Mouse (Mus musculus) left cerebral cortex, adult 6 months (tissue): ENCODE results near the gene Mrm3. TPM values are rescaled to one million over a fixed set of nuclear protein-coding genes. Genes with fewer than 3 reads are reported as not detected.

Experiments
- long read RNA-seq, 2 experiments: library from polyadenylated mRNA; unstranded; transcript quantifications; one replicate each; pipeline ENCODE4 v2.0.0; 2019 to 2020
- polyA plus RNA-seq: library from polyadenylated mRNA; unstranded; fragments of <200 nt; fragmentation: Nextera tagmentation; gene quantifications from 2 replicates; pipeline ENCODE4 v1.2.3, GENCODE M21; 2021

Mrm3 gene
- 17.3 and 21.4 TPM in 2 replicates for polyA plus RNA-seq
- long read RNA-seq, experiment 1, transcript Mrm3-201 (4 exons, 1,510 nt): major isoform, 72 of 88 reads
- long read RNA-seq, experiment 1, partial matches to known transcripts: 7 of 88 reads
- long read RNA-seq, experiment 1, other reads (novel, unspliced or antisense): 9 of 88 reads
- long read RNA-seq, experiment 2, transcript Mrm3-201 (4 exons, 1,510 nt): major isoform, 20 of 26 reads
- long read RNA-seq, experiment 2, partial matches to known transcripts: 3 of 26 reads
- long read RNA-seq, experiment 2, other reads (novel, unspliced or antisense): 3 of 26 reads

DNA sequence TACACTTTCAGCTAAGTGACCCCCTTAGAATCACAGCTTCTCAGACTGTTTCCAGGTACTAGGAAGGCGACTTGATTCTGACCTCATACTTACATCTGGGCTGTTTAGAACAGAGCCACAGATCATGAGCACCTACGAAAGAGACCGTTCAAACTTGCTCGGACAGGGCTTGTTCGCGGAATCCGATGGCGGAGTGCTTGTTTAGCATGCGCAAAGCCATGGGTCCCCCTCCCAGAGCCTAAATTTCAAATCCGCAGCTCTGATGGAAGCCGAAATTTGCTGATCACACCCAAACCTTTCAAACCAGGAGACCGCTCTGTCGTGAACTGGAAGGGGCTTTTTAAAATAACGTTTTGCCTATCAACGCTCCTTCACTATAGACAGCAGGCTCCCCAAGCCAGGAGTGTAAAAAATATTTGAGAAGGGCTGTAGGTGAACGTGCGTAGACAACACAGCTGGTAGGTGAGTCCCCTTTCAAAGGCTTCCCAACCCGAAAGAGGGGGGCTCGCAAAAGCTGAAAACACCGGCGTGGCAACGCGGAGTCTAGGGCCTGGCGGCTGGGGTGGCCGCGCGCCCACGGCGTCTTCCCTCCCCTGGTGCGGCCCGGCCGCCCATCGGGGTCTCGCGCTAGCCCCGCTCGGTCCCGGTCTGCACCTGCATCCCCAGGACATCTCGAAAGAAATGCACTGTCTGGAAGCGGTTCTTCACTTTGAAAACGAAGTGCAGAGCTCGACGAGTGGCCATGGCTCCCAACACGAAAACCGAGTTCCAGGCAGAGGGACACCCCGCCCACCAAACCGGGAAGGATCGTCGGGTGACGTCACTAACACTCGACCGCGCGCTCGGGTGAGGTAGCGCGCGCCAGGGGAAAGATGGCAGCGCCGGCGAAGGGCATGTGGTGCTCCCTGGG is at the start of gene Mrm3, which contains the start of gene Glod4:
Gene Mrm3, plus strand, starts transcription at position 815 of the 910 bp plus-strand sequence.
Gene Glod4, minus strand, starts transcription at position 825 of the 910 bp plus-strand sequence.

DNA sequence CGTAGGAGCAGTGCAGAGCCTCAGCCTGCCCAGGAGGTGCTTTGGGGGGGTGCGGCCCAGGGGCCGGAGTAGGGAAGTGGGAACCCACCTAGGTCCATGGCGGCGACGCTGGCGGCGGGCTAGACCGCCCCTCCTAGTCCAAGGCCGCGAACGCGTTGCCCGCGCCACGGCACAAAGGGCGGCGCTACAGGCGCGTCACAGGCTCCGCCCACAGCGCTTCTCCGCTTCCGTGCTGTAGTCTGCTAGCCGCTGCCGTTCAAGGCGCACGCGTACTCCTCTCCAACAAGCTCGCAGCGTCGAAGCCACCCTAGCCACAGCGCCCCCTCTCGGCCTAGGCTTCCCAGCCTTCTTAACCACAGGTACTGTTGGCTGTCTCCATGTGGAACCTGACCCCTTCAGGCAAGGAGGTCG is 26.1 kb upstream of the Mrm3 start, which contains the start of the genes Dbil5 and Gemin4:
Gene Dbil5, plus strand, starts transcription at position 219 of the 411 bp plus-strand sequence.
Gene Gemin4, minus strand, starts transcription at position 275 of the 411 bp plus-strand sequence.

Other genes starting within 250 kb of the Mrm3 start
- 5.0 and 5.5 TPM in 2 replicates for gene 1700016K19Rik, start 243.8 kb upstream of the Mrm3 start, polyA plus RNA-seq
- gene Rflnb, start 215.9 kb upstream of the Mrm3 start, polyA plus RNA-seq: 3.9 and 6.7 TPM in 2 replicates
- gene Vps53, start 64.1 kb upstream of the Mrm3 start, polyA plus RNA-seq: 52.9 and 56.8 TPM in 2 replicates
- 12.6 and 15.7 TPM in 2 replicates for gene Fam57a, start 64.0 kb upstream of the Mrm3 start, polyA plus RNA-seq
- gene Dbil5, start 26.1 kb upstream of the Mrm3 start, polyA plus RNA-seq: 1.2 and 2.3 TPM in 2 replicates
- gene Gemin4, start 26.1 kb upstream of the Mrm3 start, polyA plus RNA-seq: 6.8 and 7.1 TPM in 2 replicates
- gene Glod4, start within 50 bp of the Mrm3 start, polyA plus RNA-seq: 110 and 123 TPM in 2 replicates
- 1.9 and 2.4 TPM in 2 replicates for gene Nxn, start 155.4 kb downstream of the Mrm3 start, polyA plus RNA-seq
- 30.2 and 51.9 TPM in 2 replicates for gene Timm22, start 163.2 kb downstream of the Mrm3 start, polyA plus RNA-seq